16 mouse cellular contexts compared by ENCODE assay signal in the genomic region with DNA sequence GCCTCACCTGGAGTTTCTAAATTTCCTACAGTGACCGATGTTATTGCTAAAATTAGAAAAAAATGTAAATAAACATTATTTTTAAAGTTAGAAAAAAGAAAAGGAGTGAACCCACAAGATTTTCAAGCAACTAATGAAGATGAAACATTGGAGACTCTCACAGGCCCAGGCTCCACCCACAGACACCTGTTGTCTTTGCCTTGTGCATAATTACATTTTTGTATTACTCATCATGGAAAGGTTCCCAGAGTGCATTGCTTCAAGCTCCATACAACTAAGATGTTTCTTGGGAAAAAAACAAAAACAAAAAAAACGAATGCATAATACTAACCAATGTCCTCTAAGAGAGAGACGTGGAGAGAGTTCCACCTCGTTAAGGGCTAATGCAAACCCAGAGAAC.
"Had no signal": no experiment of that assay in that cellular context is flagged by ENCODE, and none has a peak within 500 bp of the region (broad histone marks: within the 10 kb centered on the region; RNA-seq: fewer than 3 reads in every experiment).

No protein-coding gene starts in this region.

- H3K27ac ChIP-seq: neural tube, embryonic 13.5 days; neural tube, embryonic 15.5 days; stomach, embryonic 15.5 days; stomach, postnatal 0 days had no signal

- H3K4me3 ChIP-seq: neural tube, embryonic 13.5 days; neural tube, embryonic 15.5 days; stomach, embryonic 15.5 days had no signal

- DNase-seq: retina, postnatal 1 day; right cerebral cortex, adult 18-20 months; right cerebral cortex, postnatal 14 days; right cerebral cortex, postnatal 25 days; right cerebral cortex, postnatal 4 days; spleen, adult 18-20 months; thymus, adult 18-20 months; thymus, adult 2 months; thymus, postnatal 14 days; thymus, postnatal 25 days; thymus, postnatal 36 days; thymus, postnatal 4 days had no signal
